Mouse (Mus musculus): ENCODE measurements around the gene Vdr. TPM values are rescaled to one million over a fixed set of nuclear protein-coding genes. Genes with fewer than 3 reads are reported as not detected.

Gene Vdr
- polyA plus RNA-seq, 1 experiment = 0.46 TPM

- Histone ChIP-seq H3K4me3 (replicated peaks; ENCODE audit: insufficient read depth, low read depth, low read length) (no peak overlapping the region), H3K4me1 (ENCODE audit: control insufficient read depth, insufficient read depth, low read length) (no peaks in the 10 kb centered on the region), H3K27me3 (ENCODE audit: control insufficient read depth, insufficient read depth, low read length) (no peaks in the 10 kb centered on the region), H3K27ac (ENCODE audit: insufficient read depth, low read length) (no peak overlapping the region)
- no peak for TF ChIP-seq CTCF (IDR thresholded peaks at IDR 0.05; ENCODE audit: borderline replicate concordance, insufficient read depth, low read depth, low read length)
- no peak for TF ChIP-seq POLR2A (IDR thresholded peaks at IDR 0.05; ENCODE audit: borderline replicate concordance, insufficient read depth, low read length)
- DNase-seq = no peak
- 95% methylated on average over 5 of the region's 5 CpGs for WGBS
These were observed 59.4 kb downstream of the Vdr start for GRCm38 (mm10) chr15:97851011-97851410.

- H3K4me3 ChIP-seq (replicated peaks; ENCODE audit: insufficient read depth, low read depth, low read length) = no peak overlapping the region
- no peak for DNase-seq
- no peak overlapping the region for H3K27ac ChIP-seq (ENCODE audit: insufficient read depth, low read length)
- no peak for TF ChIP-seq POLR2A (IDR thresholded peaks at IDR 0.05; ENCODE audit: borderline replicate concordance, insufficient read depth, low read length)
- peak; percentile 48; the same call in 1 of the 2 replicates for TF ChIP-seq CTCF (IDR thresholded peaks at IDR 0.05; ENCODE audit: borderline replicate concordance, insufficient read depth, low read depth, low read length)
- WGBS = 31% methylated on average over 2 of the region's 2 CpGs
- no peaks in the 10 kb centered on the region for H3K4me1 ChIP-seq (ENCODE audit: control insufficient read depth, insufficient read depth, low read length)
- no peaks in the 10 kb centered on the region for H3K27me3 ChIP-seq (ENCODE audit: control insufficient read depth, insufficient read depth, low read length)
These were observed 60.0 kb downstream of the Vdr start for GRCm38 (mm10) chr15:97850441-97850840.

- H3K27me3 ChIP-seq (ENCODE audit: control insufficient read depth, insufficient read depth, low read length) = no peaks in the 10 kb centered on the region
- TF ChIP-seq CTCF (IDR thresholded peaks at IDR 0.05; ENCODE audit: borderline replicate concordance, insufficient read depth, low read depth, low read length) (peak; percentile 80), POLR2A (IDR thresholded peaks at IDR 0.05; ENCODE audit: borderline replicate concordance, insufficient read depth, low read length) (no peak)
- peak overlapping the region; percentile 30 for H3K4me3 ChIP-seq (replicated peaks; ENCODE audit: insufficient read depth, low read depth, low read length)
- WGBS = 11% methylated on average over 19 of the region's 19 CpGs
- H3K27ac ChIP-seq (ENCODE audit: insufficient read depth, low read length) = no peak overlapping the region
- DNase-seq = peak; percentile 82 to 85
- no peaks in the 10 kb centered on the region for H3K4me1 ChIP-seq (ENCODE audit: control insufficient read depth, insufficient read depth, low read length)
These were observed 61.1 kb downstream of the Vdr start for GRCm38 (mm10) chr15:97849116-97849911.

GRCm38 (mm10) chr15:97847866-97848265 is 62.6 kb downstream of the Vdr start:
- Histone ChIP-seq H3K4me1 (ENCODE audit: control insufficient read depth, insufficient read depth, low read length) (no peaks in the 10 kb centered on the region), H3K27me3 (ENCODE audit: control insufficient read depth, insufficient read depth, low read length) (no peaks in the 10 kb centered on the region), H3K27ac (ENCODE audit: insufficient read depth, low read length) (no peak overlapping the region), H3K4me3 (replicated peaks; ENCODE audit: insufficient read depth, low read depth, low read length) (no peak overlapping the region)
- 90% methylated on average over 2 of the region's 2 CpGs for WGBS
- TF ChIP-seq CTCF (IDR thresholded peaks at IDR 0.05; ENCODE audit: borderline replicate concordance, insufficient read depth, low read depth, low read length) = no peak
- TF ChIP-seq POLR2A (IDR thresholded peaks at IDR 0.05; ENCODE audit: borderline replicate concordance, insufficient read depth, low read length) = no peak
- no peak for DNase-seq

GRCm38 (mm10) chr15:97847285-97847684 is 63.1 kb downstream of the Vdr start:
- Histone ChIP-seq H3K27ac (ENCODE audit: insufficient read depth, low read length) (no peak overlapping the region), H3K27me3 (ENCODE audit: control insufficient read depth, insufficient read depth, low read length) (no peaks in the 10 kb centered on the region), H3K4me1 (ENCODE audit: control insufficient read depth, insufficient read depth, low read length) (no peaks in the 10 kb centered on the region), H3K4me3 (replicated peaks; ENCODE audit: insufficient read depth, low read depth, low read length) (no peak overlapping the region)
- no peak for DNase-seq
- TF ChIP-seq POLR2A (IDR thresholded peaks at IDR 0.05; ENCODE audit: borderline replicate concordance, insufficient read depth, low read length) = no peak
- TF ChIP-seq CTCF (IDR thresholded peaks at IDR 0.05; ENCODE audit: borderline replicate concordance, insufficient read depth, low read depth, low read length) = no peak
- WGBS = 91% methylated on average over 4 of the region's 4 CpGs

GRCm38 (mm10) chr15:97846121-97846882 is 64.1 kb downstream of the Vdr start:
- Histone ChIP-seq H3K4me1 (ENCODE audit: control insufficient read depth, insufficient read depth, low read length) (no peaks in the 10 kb centered on the region), H3K27ac (ENCODE audit: insufficient read depth, low read length) (no peak overlapping the region), H3K4me3 (replicated peaks; ENCODE audit: insufficient read depth, low read depth, low read length) (no peak overlapping the region), H3K27me3 (ENCODE audit: control insufficient read depth, insufficient read depth, low read length) (no peaks in the 10 kb centered on the region)
- TF ChIP-seq CTCF (IDR thresholded peaks at IDR 0.05; ENCODE audit: borderline replicate concordance, insufficient read depth, low read depth, low read length) (no peak), POLR2A (IDR thresholded peaks at IDR 0.05; ENCODE audit: borderline replicate concordance, insufficient read depth, low read length) (no peak)
- DNase-seq = no peak
- WGBS = 92% methylated on average over 11 of the region's 11 CpGs

GRCm38 (mm10) chr15:97844037-97845034 is 66.1 kb downstream of the Vdr start, which contains the start of gene Hdac7:
Gene Hdac7, minus strand, starts transcription at chr15:97844502.
- no peak for TF ChIP-seq CTCF (IDR thresholded peaks at IDR 0.05; ENCODE audit: borderline replicate concordance, insufficient read depth, low read depth, low read length)
- TF ChIP-seq POLR2A (IDR thresholded peaks at IDR 0.05; ENCODE audit: borderline replicate concordance, insufficient read depth, low read length) = no peak
- H3K4me3 ChIP-seq (replicated peaks; ENCODE audit: insufficient read depth, low read depth, low read length) = no peak within 1 kb of the TSS
- H3K27ac ChIP-seq (ENCODE audit: insufficient read depth, low read length) = no peak within 1 kb of the TSS
- 60% methylated on average over 19 of the region's 19 CpGs for WGBS
- DNase-seq = no peak
- peaks cover 3% of the 10 kb centered on the region; the same call in 1 of the 2 replicates for H3K4me1 ChIP-seq (ENCODE audit: control insufficient read depth, insufficient read depth, low read length)
- no peaks in the 10 kb centered on the region for H3K27me3 ChIP-seq (ENCODE audit: control insufficient read depth, insufficient read depth, low read length)

Measured in cerebellum, adult 2 months (tissue).